Comparison of ENCODE assay signal across 8 mouse cellular contexts in the genomic region with DNA sequence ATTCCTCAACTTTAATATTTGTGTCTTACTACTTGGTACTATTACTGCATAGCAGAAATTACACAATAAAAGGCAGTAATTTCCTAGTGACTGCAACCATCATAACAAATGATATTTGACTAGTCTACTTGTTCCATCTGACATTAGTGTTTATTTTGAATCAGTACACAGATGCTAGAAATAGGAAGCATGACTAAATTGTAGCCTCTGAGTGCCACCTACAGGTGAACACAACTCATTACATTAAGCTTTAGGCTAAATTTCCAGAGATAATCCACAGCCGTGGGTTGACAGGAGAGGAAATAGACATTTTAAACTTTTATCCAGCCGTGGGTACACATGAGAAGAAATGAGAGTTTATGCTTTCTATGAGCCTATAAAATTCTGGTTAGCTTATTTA. TPM values are rescaled to one million over a fixed set of nuclear protein-coding genes. Genes with fewer than 3 reads are reported as not detected.
DNase-seq lines count a peak whose midpoint lies in the region; ATAC-seq lines count a peak whose summit lies in the region.

No protein-coding gene starts in this region.

- DNase-seq in adrenal gland, postnatal 14 days: peak; percentile 38
- no peak for DNase-seq in adrenal gland, adult 8-10 months
- DNase-seq in midbrain, embryonic 11.5 days (ENCODE audit: low spot score, missing footprints): peak; percentile 90
- DNase-seq in midbrain, embryonic 10.5 days (ENCODE audit: low spot score): no peak
- peak; percentile 47 to 49 for DNase-seq in cerebellum, adult 18-20 months
- peak; percentile 11 to 33 for DNase-seq in heart, postnatal 36 days
- peak; percentile 58 for DNase-seq in lung, postnatal 36 days
- DNase-seq in thymus, postnatal 25 days: peak; percentile 19

- ATAC-seq in midbrain, embryonic 11.5 days (ENCODE audit: low FRiP score): peak; percentile 69; the same call in 1 of the 2 replicates

- H3K9ac ChIP-seq in midbrain, embryonic 11.5 days (ENCODE audit: low read length): no peak overlapping the region

- H3K4me1 ChIP-seq in midbrain, embryonic 11.5 days (ENCODE audit: control insufficient read depth, insufficient read depth, low read length): no peaks in the 10 kb centered on the region
- no peaks in the 10 kb centered on the region for H3K4me1 ChIP-seq in midbrain, embryonic 10.5 days

- H3K9me3 ChIP-seq in midbrain, embryonic 11.5 days (ENCODE audit: control insufficient read depth, low read length): no peaks in the 10 kb centered on the region
- no peaks in the 10 kb centered on the region for H3K9me3 ChIP-seq in midbrain, embryonic 10.5 days (replicated peaks)

- intact Hi-C loops in heart, postnatal 36 days (cut with DNase I): loop anchor here (1.0 to 2.0 kb wide), 2 partner anchors 109 to 504 kb away; no protein-coding TSS in a partner anchor

- WGBS in midbrain, embryonic 11.5 days: 29% methylated on average over 2 of the region's 2 CpGs
- 34% methylated on average over 2 of the region's 2 CpGs for WGBS in midbrain, embryonic 10.5 days

- H3K4me2 ChIP-seq in midbrain, embryonic 11.5 days: no peak overlapping the region

- no peaks in the 10 kb centered on the region for H3K27me3 ChIP-seq in midbrain, embryonic 11.5 days (ENCODE audit: control insufficient read depth, insufficient read depth, low read length)
- no peaks in the 10 kb centered on the region for H3K27me3 ChIP-seq in midbrain, embryonic 10.5 days (ENCODE audit: low read depth, poor library complexity, severe bottlenecking)

- no peak overlapping the region for H3K4me3 ChIP-seq in midbrain, embryonic 11.5 days (ENCODE audit: low read depth, low read length)
- no peak overlapping the region for H3K4me3 ChIP-seq in midbrain, embryonic 10.5 days

- no peaks in the 10 kb centered on the region for H3K36me3 ChIP-seq in midbrain, embryonic 11.5 days (ENCODE audit: control insufficient read depth, insufficient read depth, low read length)
- H3K36me3 ChIP-seq in midbrain, embryonic 10.5 days: peaks cover 29% of the 10 kb centered on the region

- no peak overlapping the region for H3K27ac ChIP-seq in midbrain, embryonic 11.5 days (ENCODE audit: low read depth, low read length)
- no peak overlapping the region for H3K27ac ChIP-seq in midbrain, embryonic 10.5 days (replicated peaks)

RNA-seq across cellular contexts. Expression of gene Srek1ip1, which starts 2.6 kb away (rescaled TPM):
- 21.6 and 25.6 TPM in 2 replicates for total RNA-seq in adrenal gland, postnatal 14 days (2021)
- 10 to 100 TPM; 20.9 to 25.7 (median 22.0) TPM for total RNA-seq in adrenal gland, adult 8-10 months (2022)
- 22.4 and 25.9 TPM in 2 replicates for polyA plus RNA-seq in midbrain, embryonic 11.5 days (2014; fragmentation: Nextera tagmentation; extraction: Ambion mirVana)
- 20.6 and 22.0 TPM in 2 replicates for polyA plus RNA-seq in midbrain, embryonic 10.5 days (2016; fragmentation: Nextera tagmentation; extraction: Ambion mirVana)
- 10 to 100 TPM; 18.0 to 20.3 TPM for total RNA-seq in heart, postnatal 36 days (2021)

RNA-seq across cellular contexts. Expression of gene Cwc27, which starts 27.3 kb away (rescaled TPM):
- total RNA-seq in adrenal gland, postnatal 14 days (2021): 15.0 and 19.4 TPM in 2 replicates
- total RNA-seq in adrenal gland, adult 8-10 months (2022): 10 to 100 TPM; 17.8 to 32.6 (median 24.4) TPM
- 30.7 and 32.1 TPM in 2 replicates for polyA plus RNA-seq in midbrain, embryonic 11.5 days (2014; fragmentation: Nextera tagmentation; extraction: Ambion mirVana)
- polyA plus RNA-seq in midbrain, embryonic 10.5 days (2016; fragmentation: Nextera tagmentation; extraction: Ambion mirVana): 34.1 and 35.5 TPM in 2 replicates
- 10 to 100 TPM; 12.2 to 15.8 TPM for total RNA-seq in heart, postnatal 36 days (2021)

Comparison
In these comparisons a context has a peak if more than half of its experiments do, and no peak if none do; other contexts are left out.
1. DNase-seq: peak in adrenal gland, postnatal 14 days (single experiment), midbrain, embryonic 11.5 days (single experiment), cerebellum, adult 18-20 months (2 of 2), heart, postnatal 36 days (2 of 2), lung, postnatal 36 days (single experiment) and thymus, postnatal 25 days (single experiment); none in adrenal gland, adult 8-10 months (single experiment) and midbrain, embryonic 10.5 days (single experiment).